Mouse (Mus musculus): ENCODE measurements at regions not wholly inside any gene's neighbourhood (a gene's known extent, or its start where the extent isn't known, plus 50 kb on each side); places are given as distances from the start of the nearest gene placed in this dataset.
A peak's percentile ranks its signal among the peaks of the same experiment; 100 is the strongest.

DNA sequence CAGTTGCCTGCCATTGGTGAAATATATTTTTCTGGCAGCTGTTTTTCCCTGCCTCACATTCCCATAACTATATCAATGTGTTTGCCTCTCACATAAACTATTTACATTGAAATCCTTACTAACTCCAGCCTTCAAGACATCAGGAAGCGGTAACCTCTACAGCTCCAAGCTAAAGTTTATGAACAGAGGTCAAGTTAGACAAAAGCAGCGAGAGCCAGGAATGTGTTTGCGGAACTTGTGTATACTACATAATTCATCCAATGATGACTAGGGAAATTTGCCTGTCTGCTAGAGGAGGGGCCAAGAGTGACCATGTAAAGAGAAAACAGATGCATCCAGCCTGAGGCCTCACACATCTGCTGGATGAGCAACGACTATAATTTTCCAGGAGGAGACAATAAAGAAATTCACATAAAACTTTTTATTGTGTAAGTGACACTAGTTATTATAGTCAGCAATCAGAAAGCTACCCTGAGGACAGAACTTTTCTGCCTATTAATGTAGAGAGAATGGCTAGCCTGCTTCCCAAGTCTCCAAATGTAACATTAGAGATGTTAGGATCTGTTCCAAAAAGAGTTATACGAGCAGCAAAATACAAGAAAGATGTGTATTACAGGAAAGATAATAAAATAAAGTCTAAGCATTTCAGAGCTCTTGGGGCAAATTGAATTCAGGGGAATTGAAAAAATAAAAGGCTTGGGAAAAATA, 461.5 kb upstream of the Sptlc3 start:
- Histone ChIP-seq H3K4me1 (ENCODE audit: control insufficient read depth, insufficient read depth, low read length) (no peaks in the 10 kb centered on the region), H3K9me3 (ENCODE audit: control insufficient read depth, low read depth, low read length) (no peaks in the 10 kb centered on the region), H3K36me3 (ENCODE audit: control insufficient read depth, insufficient read depth, low read length) (no peaks in the 10 kb centered on the region), H3K9ac (replicated peaks; ENCODE audit: low read depth, low read length) (no peak overlapping the region), H3K27me3 (ENCODE audit: control insufficient read depth, insufficient read depth, low read length) (no peaks in the 10 kb centered on the region), H3K27ac (ENCODE audit: low read length) (peak overlapping the region; percentile 33; the same call in 1 of the 2 replicates), H3K4me3 (ENCODE audit: low read depth, low read length) (no peak overlapping the region), H3K4me2 (replicated peaks; ENCODE audit: low read depth, low read length) (no peak overlapping the region)
- WGBS = 31% methylated on average over 5 of the region's 5 CpGs
- peak; percentile 81 for ATAC-seq (ENCODE audit: insufficient number of reproducible peaks, insufficient read depth, low FRiP score, low read depth)

DNA sequence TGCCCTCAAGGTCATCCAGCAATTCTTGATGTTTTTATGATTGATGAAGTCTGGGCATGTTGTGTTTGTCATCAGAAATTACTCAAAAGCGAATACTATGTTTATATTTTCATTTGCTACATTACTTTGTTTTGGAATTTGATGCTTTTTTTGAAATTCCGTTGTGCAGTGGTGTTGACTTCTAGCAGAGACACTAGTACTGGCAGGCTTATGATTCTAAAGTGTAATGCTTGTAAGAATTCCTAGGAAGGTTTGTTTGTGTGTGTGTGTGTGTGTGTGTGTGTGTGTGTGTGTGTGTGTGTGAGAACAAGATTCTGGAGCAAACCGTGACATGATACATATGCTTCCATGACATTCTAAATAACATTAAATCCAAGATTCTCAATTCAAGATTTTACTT, 458.9 kb upstream of the Sptlc3 start:
- Histone ChIP-seq H3K4me2 (replicated peaks; ENCODE audit: low read depth, low read length) (no peak overlapping the region), H3K36me3 (ENCODE audit: control insufficient read depth, insufficient read depth, low read length) (no peaks in the 10 kb centered on the region), H3K9ac (replicated peaks; ENCODE audit: low read depth, low read length) (no peak overlapping the region), H3K4me3 (ENCODE audit: low read depth, low read length) (no peak overlapping the region), H3K27ac (ENCODE audit: low read length) (no peak overlapping the region), H3K27me3 (ENCODE audit: control insufficient read depth, insufficient read depth, low read length) (no peaks in the 10 kb centered on the region), H3K4me1 (ENCODE audit: control insufficient read depth, insufficient read depth, low read length) (no peaks in the 10 kb centered on the region), H3K9me3 (ENCODE audit: control insufficient read depth, low read depth, low read length) (no peaks in the 10 kb centered on the region)
- WGBS = 62% methylated on average over 3 of the region's 3 CpGs
- no peak for ATAC-seq (ENCODE audit: insufficient number of reproducible peaks, insufficient read depth, low FRiP score, low read depth)

DNA sequence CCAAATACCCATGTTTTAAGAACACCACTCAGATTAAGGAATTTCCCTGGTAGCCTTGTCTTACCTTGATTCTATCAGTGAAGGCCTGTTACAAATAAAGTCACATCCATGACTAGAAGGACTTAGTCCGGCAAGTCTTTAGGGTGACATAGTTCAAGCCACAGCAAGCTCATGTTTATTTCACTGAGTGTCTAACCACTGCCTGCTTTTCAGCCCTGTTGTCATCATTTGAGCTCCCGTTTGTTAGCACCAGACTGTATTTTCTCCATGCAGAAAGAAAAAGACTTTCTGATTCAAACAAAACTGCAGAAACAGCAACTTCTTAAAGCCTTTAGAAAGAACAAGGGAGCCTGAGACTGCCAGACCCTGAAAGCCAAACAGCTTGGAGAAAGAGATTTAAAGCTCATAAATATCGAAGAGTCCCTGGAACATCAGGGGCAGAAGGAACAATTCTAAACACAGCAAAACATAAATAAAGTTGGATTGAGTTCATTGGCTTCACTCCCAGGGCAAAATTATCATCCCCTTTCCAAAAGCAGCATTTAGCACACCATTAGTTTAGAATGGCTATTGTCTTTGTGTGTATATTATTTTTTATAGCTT, 451.9 kb upstream of the Sptlc3 start:
- H3K9me3 ChIP-seq (ENCODE audit: control insufficient read depth, low read depth, low read length) = no peaks in the 10 kb centered on the region
- 50% methylated on average over 3 of the region's 3 CpGs for WGBS
- no peaks in the 10 kb centered on the region for H3K27me3 ChIP-seq (ENCODE audit: control insufficient read depth, insufficient read depth, low read length)
- H3K36me3 ChIP-seq (ENCODE audit: control insufficient read depth, insufficient read depth, low read length) = no peaks in the 10 kb centered on the region
- no peak overlapping the region for H3K4me3 ChIP-seq (ENCODE audit: low read depth, low read length)
- H3K4me1 ChIP-seq (ENCODE audit: control insufficient read depth, insufficient read depth, low read length) = no peaks in the 10 kb centered on the region
- H3K4me2 ChIP-seq (replicated peaks; ENCODE audit: low read depth, low read length) = no peak overlapping the region
- H3K9ac ChIP-seq (replicated peaks; ENCODE audit: low read depth, low read length) = no peak overlapping the region
- H3K27ac ChIP-seq (ENCODE audit: low read length) = no peak overlapping the region; the same call in 1 of the 2 replicates
- no peak for ATAC-seq (ENCODE audit: insufficient number of reproducible peaks, insufficient read depth, low FRiP score, low read depth)

DNA sequence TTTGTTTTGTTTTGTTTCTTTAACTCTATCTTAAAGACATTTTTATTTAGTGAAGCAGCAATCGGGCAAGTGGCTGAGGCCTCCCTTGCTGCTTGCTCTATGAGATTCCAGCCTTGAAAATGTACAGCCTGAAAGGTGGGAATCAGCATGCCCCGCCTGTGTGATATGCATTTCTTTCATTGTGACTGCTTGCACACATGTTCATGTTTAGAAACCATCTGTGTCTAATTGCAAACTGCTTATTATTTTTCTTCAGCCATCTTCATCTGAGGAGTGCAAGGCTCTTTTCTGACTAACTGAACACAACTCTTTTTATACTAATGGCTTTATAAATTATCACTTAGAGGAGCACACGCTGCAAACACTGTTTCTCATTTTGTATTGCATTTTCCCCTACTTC, 449.0 kb upstream of the Sptlc3 start:
- 77% methylated on average over 3 of the region's 3 CpGs for WGBS
- no peak overlapping the region for H3K4me3 ChIP-seq (ENCODE audit: low read depth, low read length)
- no peaks in the 10 kb centered on the region for H3K36me3 ChIP-seq (ENCODE audit: control insufficient read depth, insufficient read depth, low read length)
- H3K27me3 ChIP-seq (ENCODE audit: control insufficient read depth, insufficient read depth, low read length) = no peaks in the 10 kb centered on the region
- ATAC-seq (ENCODE audit: insufficient number of reproducible peaks, insufficient read depth, low FRiP score, low read depth) = no peak
- no peaks in the 10 kb centered on the region for H3K9me3 ChIP-seq (ENCODE audit: control insufficient read depth, low read depth, low read length)
- no peak overlapping the region for H3K27ac ChIP-seq (ENCODE audit: low read length)
- H3K4me2 ChIP-seq (replicated peaks; ENCODE audit: low read depth, low read length) = no peak overlapping the region
- no peaks in the 10 kb centered on the region for H3K4me1 ChIP-seq (ENCODE audit: control insufficient read depth, insufficient read depth, low read length)
- H3K9ac ChIP-seq (replicated peaks; ENCODE audit: low read depth, low read length) = no peak overlapping the region

DNA sequence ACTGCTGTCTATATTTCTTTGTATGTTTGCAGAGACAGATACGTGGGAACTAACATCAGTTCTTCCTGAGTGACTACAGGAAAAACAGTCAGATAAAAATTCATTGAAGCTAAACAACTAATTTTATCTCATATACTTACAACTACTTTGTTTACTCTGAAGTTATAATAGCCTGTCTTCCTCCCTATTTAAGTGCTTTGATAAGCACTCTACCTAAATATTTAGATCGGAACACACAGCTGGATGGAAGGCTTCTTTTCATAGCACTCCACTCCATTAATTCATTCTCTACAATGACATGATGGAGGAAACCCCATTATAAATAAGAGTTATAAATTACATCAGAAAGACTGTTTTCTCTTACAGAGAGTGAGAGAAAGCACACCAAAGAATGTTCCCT, 438.5 kb upstream of the Sptlc3 start:
- Histone ChIP-seq H3K9me3 (ENCODE audit: control insufficient read depth, low read depth, low read length) (no peaks in the 10 kb centered on the region), H3K4me3 (ENCODE audit: low read depth, low read length) (no peak overlapping the region), H3K9ac (replicated peaks; ENCODE audit: low read depth, low read length) (no peak overlapping the region), H3K27me3 (ENCODE audit: control insufficient read depth, insufficient read depth, low read length) (no peaks in the 10 kb centered on the region), H3K4me2 (replicated peaks; ENCODE audit: low read depth, low read length) (no peak overlapping the region), H3K36me3 (ENCODE audit: control insufficient read depth, insufficient read depth, low read length) (no peaks in the 10 kb centered on the region), H3K4me1 (ENCODE audit: control insufficient read depth, insufficient read depth, low read length) (no peaks in the 10 kb centered on the region), H3K27ac (ENCODE audit: low read length) (no peak overlapping the region)
- 39% methylated on average over 2 of the region's 2 CpGs for WGBS
- no peak for ATAC-seq (ENCODE audit: insufficient number of reproducible peaks, insufficient read depth, low FRiP score, low read depth)

DNA sequence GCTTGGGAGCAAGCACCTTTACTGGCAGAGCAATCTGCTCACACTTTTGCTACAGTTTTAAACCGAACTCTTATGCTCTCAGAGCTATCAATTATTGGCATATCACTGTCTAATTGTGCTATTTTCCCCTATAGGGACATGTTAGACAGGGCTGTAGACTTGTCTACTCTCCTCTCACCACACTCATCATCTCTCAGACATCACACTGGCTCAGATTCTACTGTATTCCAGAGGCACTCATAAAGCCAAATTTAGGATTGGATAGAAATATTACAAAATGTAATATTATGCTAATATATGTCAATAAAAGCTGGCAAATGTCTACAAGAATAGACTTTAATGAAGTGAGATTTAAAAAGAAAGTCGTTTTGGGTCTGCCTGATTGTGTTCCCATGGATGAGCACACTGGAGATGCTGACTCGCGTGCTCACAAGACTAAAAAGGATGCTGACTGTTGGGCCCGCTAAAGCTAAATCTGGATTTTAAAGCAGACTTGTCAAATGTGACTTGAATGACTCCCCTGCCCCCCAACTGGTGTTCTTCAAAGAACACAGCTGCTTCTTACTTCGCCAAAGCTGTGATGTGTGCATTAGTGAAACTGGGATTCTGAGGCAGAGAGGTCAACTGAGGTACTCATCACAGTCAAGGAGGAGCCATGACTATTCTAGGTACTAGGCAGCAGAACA, 424.3 kb upstream of the Sptlc3 start:
- Histone ChIP-seq H3K9ac (replicated peaks; ENCODE audit: low read depth, low read length) (no peak overlapping the region), H3K4me2 (replicated peaks; ENCODE audit: low read depth, low read length) (no peak overlapping the region), H3K4me3 (ENCODE audit: low read depth, low read length) (no peak overlapping the region), H3K27me3 (ENCODE audit: control insufficient read depth, insufficient read depth, low read length) (no peaks in the 10 kb centered on the region), H3K27ac (ENCODE audit: low read length) (no peak overlapping the region), H3K4me1 (ENCODE audit: control insufficient read depth, insufficient read depth, low read length) (no peaks in the 10 kb centered on the region), H3K36me3 (ENCODE audit: control insufficient read depth, insufficient read depth, low read length) (no peaks in the 10 kb centered on the region), H3K9me3 (ENCODE audit: control insufficient read depth, low read depth, low read length) (no peaks in the 10 kb centered on the region)
- 82% methylated on average over 6 of the region's 6 CpGs for WGBS
- ATAC-seq (ENCODE audit: insufficient number of reproducible peaks, insufficient read depth, low FRiP score, low read depth) = no peak

DNA sequence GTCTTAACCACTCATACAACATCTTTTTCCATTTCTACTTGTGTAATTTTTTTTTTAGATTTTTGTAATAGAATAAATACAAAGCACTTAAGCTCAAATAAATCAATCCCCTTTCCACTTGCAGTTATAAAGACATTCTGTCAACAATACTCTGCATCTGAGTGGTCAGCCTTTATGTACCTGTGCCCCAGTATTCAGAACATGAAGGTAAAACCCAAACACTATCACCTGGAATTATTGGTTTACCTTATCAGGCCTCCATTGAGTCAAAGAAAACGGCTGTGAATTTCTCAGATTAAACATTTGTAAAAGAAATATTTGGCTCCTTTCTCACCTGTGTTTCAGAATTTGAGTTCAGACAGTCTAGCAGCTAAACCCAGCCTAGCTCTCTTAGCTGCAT, 422.0 kb upstream of the Sptlc3 start:
- 38% methylated on average over 1 of the region's 1 CpGs for WGBS
- no peak overlapping the region for H3K9ac ChIP-seq (replicated peaks; ENCODE audit: low read depth, low read length)
- peak; percentile 84; the same call in 1 of the 2 replicates for ATAC-seq (ENCODE audit: insufficient number of reproducible peaks, insufficient read depth, low FRiP score, low read depth)
- no peak overlapping the region for H3K4me3 ChIP-seq (ENCODE audit: low read depth, low read length)
- no peaks in the 10 kb centered on the region for H3K9me3 ChIP-seq (ENCODE audit: control insufficient read depth, low read depth, low read length)
- no peaks in the 10 kb centered on the region for H3K27me3 ChIP-seq (ENCODE audit: control insufficient read depth, insufficient read depth, low read length)
- no peaks in the 10 kb centered on the region for H3K4me1 ChIP-seq (ENCODE audit: control insufficient read depth, insufficient read depth, low read length)
- no peak overlapping the region for H3K4me2 ChIP-seq (replicated peaks; ENCODE audit: low read depth, low read length)
- H3K36me3 ChIP-seq (ENCODE audit: control insufficient read depth, insufficient read depth, low read length) = no peaks in the 10 kb centered on the region
- H3K27ac ChIP-seq (ENCODE audit: low read length) = no peak overlapping the region

DNA sequence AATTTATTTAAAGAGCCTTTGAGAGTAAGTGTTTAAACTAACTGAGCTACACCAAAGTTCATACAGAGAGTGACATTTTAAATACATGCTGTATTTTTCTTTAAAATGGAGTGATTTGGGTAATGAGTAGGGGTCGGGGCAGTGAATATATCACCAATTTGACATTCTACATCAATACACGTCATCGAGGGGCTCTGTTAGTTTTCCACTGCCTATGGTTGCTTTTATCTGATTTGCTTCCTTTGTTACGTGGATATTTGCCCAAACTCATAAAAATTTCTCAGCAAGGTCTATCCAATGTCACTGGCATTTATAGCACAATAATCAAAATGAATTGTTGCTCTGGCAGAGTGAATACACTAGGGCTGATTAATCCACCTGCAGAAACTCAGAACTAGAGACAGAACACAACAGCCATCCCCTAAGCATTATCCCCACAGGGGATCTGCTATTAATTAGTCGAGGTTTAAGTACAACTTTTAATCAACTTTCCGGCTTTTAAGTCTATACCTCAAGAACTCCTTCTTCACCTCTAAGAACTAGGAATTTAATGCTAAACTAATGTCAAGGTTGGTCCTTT, 400.1 kb upstream of the Sptlc3 start:
- 65% methylated on average over 6 of the region's 6 CpGs for WGBS
- Histone ChIP-seq H3K4me3 (ENCODE audit: low read depth, low read length) (no peak overlapping the region), H3K4me2 (replicated peaks; ENCODE audit: low read depth, low read length) (no peak overlapping the region), H3K9ac (replicated peaks; ENCODE audit: low read depth, low read length) (no peak overlapping the region), H3K36me3 (ENCODE audit: control insufficient read depth, insufficient read depth, low read length) (no peaks in the 10 kb centered on the region), H3K9me3 (ENCODE audit: control insufficient read depth, low read depth, low read length) (no peaks in the 10 kb centered on the region), H3K4me1 (ENCODE audit: control insufficient read depth, insufficient read depth, low read length) (no peaks in the 10 kb centered on the region), H3K27ac (ENCODE audit: low read length) (no peak overlapping the region), H3K27me3 (ENCODE audit: control insufficient read depth, insufficient read depth, low read length) (no peaks in the 10 kb centered on the region)
- no peak for ATAC-seq (ENCODE audit: insufficient number of reproducible peaks, insufficient read depth, low FRiP score, low read depth)
